Mouse (Mus musculus) urinary bladder, adult 2 months (tissue): ENCODE results near the gene Dhx58. TPM values are rescaled to one million over a fixed set of nuclear protein-coding genes. Genes with fewer than 3 reads are reported as not detected.

ENCODE experiments used
- polyA plus RNA-seq: library from polyadenylated mRNA; depleted of rRNA; stranded (reverse); fragments of >200 nt; gene quantifications from 2 replicates; pipeline ENCODE4 v1.2.3, GENCODE M21; 2012; rRNA removed

Gene Dhx58
- polyA plus RNA-seq, 1 experiment: 6.5 TPM

Other genes starting within 250 kb of the Dhx58 start
- gene Klhl11, start 231.5 kb downstream of the Dhx58 start, polyA plus RNA-seq: 12.2 and 13.2 TPM in 2 replicates
- 83.9 and 93.7 TPM in 2 replicates for gene Acly, start 176.3 kb downstream of the Dhx58 start, polyA plus RNA-seq
- gene Ttc25, start 158.7 kb downstream of the Dhx58 start, polyA plus RNA-seq: 0.26 and 0.60 TPM in 2 replicates
- gene Cnp, start 129.4 kb downstream of the Dhx58 start, polyA plus RNA-seq: 34.9 and 36.0 TPM in 2 replicates
- gene Nkiras2, start 85.0 kb downstream of the Dhx58 start, polyA plus RNA-seq: 54.8 and 55.4 TPM in 2 replicates
- 118 and 123 TPM in 2 replicates for gene Dnajc7, start 84.1 kb downstream of the Dhx58 start, polyA plus RNA-seq
- 0.54 and 0.65 TPM in 2 replicates for gene Zfp385c, start 11.8 kb downstream of the Dhx58 start, polyA plus RNA-seq
- 28.4 and 30.5 TPM in 2 replicates for gene Kat2a, start 8.2 kb upstream of the Dhx58 start, polyA plus RNA-seq
- 0.11 and 0.37 TPM in 2 replicates for gene Hspb9, start 9.6 kb upstream of the Dhx58 start, polyA plus RNA-seq
- 148 and 160 TPM in 2 replicates for gene Rab5c, start 33.9 kb upstream of the Dhx58 start, polyA plus RNA-seq
- 0.01 and 0.04 TPM in 2 replicates for gene Kcnh4, start 55.7 kb upstream of the Dhx58 start, polyA plus RNA-seq
- gene Hcrt, start 58.7 kb upstream of the Dhx58 start, polyA plus RNA-seq: 0.15 TPM in 1 of 2 replicates, not detected in the other
- 16.7 and 20.5 TPM in 2 replicates for gene Ghdc, start 66.7 kb upstream of the Dhx58 start, polyA plus RNA-seq
- 18.1 and 21.5 TPM in 2 replicates for gene Stat5b, start 146.5 kb upstream of the Dhx58 start, polyA plus RNA-seq
- 9.0 and 11.4 TPM in 2 replicates for gene Stat5a, start 155.1 kb upstream of the Dhx58 start, polyA plus RNA-seq
- gene Stat3, start 235.3 kb upstream of the Dhx58 start, polyA plus RNA-seq: 91.2 and 103 TPM in 2 replicates